Mouse (Mus musculus): ENCODE data around the gene Tmem127.
A peak's percentile ranks its signal among the peaks of the same experiment; 100 is the strongest.

- TF ChIP-seq CTCF (IDR thresholded peaks at IDR 0.05; ENCODE audit: extremely low read depth, insufficient read depth, low read length) (peak; percentile 32; the same call in 1 of the 2 replicates), POLR2A (IDR thresholded peaks at IDR 0.05; ENCODE audit: extremely low read depth, insufficient read depth, low read length) (no peak)
These were observed 61.0 kb downstream of the Tmem127 start for GRCm38 (mm10) chr2:127308660-127309059.

Data from cortical plate, adult 2 months (tissue).